Mouse (Mus musculus): ENCODE results near the gene Topaz1. TPM values are rescaled to one million over a fixed set of nuclear protein-coding genes. Genes with fewer than 3 reads are reported as not detected.
"Not testable (repeated sequence)": the region's sequence is repeated elsewhere in the genome, so short reads cannot be mapped to it uniquely, and the experiment has no call there.

Gene Topaz1
- polyA plus RNA-seq, 1 experiment, result not detected

GRCm38 (mm10) chr9:122846156-122846555 is 99.0 kb downstream of the Topaz1 start:
- TF ChIP-seq CTCF (IDR thresholded peaks at IDR 0.05; ENCODE audit: insufficient read depth, low read depth, low read length) (no peak), POLR2A (IDR thresholded peaks at IDR 0.05; ENCODE audit: insufficient read depth, low read depth, low read length) (no peak)
- H3K4me1 ChIP-seq (ENCODE audit: control insufficient read depth, insufficient read depth, low read length), result no peaks in the 10 kb centered on the region
- no peak overlapping the region for H3K4me3 ChIP-seq (ENCODE audit: insufficient read depth, low read depth, low read length)
- no peak overlapping the region for H3K27ac ChIP-seq (ENCODE audit: insufficient read depth, low read depth, low read length)

DNA sequence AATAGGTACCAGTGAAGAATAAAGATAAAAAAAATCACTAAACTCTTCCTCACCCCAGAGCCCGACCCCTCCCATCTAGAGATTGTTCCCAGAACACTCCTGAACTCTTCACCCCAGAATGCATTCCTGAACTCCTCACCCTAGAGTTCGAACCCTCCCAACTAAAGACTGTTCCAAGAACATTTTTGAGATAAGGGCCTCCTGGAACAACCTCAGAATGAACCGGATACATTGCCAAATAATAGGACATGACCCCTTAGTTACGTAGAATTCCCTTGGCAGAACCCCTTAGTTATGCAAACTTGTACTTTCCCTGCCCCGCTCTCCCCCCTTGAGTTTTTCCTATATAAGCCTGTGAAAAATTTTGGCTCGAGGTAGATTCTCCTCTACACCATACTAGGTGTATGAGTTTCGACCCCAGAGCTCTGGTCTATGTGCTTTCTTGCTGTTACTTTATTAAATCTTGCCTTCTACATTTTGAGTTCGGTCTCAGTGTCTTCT is 100.7 kb downstream of the Topaz1 start:
- H3K4me3 ChIP-seq (ENCODE audit: insufficient read depth, low read depth, low read length), result not testable (repeated sequence)
- WGBS, result 96% methylated on average over 8 of the region's 8 CpGs

More for the DNA sequence above, 100.7 kb downstream of the Topaz1 start:
- not testable (repeated sequence) for H3K4me1 ChIP-seq (ENCODE audit: control insufficient read depth, insufficient read depth, low read length); H3K27ac ChIP-seq (ENCODE audit: insufficient read depth, low read depth, low read length)

Other genes starting within 250 kb of the Topaz1 start
- gene Tcaim, start 58.2 kb downstream of the Topaz1 start, polyA plus RNA-seq (2012; ENCODE audit: insufficient read depth, insufficient read length, low replicate concordance, missing spikeins), result not detected in 2 replicates
- not detected in 2 replicates for gene Gm35549, start 96.7 kb downstream of the Topaz1 start, polyA plus RNA-seq (2012; ENCODE audit: insufficient read depth, insufficient read length, low replicate concordance, missing spikeins)
- gene Zfp445, start 118.7 kb downstream of the Topaz1 start, polyA plus RNA-seq (2012; ENCODE audit: insufficient read depth, insufficient read length, low replicate concordance, missing spikeins), result 65.3 and 733 TPM in 2 replicates
- not detected in 2 replicates for gene Zkscan7, start 138.3 kb downstream of the Topaz1 start, polyA plus RNA-seq (2012; ENCODE audit: insufficient read depth, insufficient read length, low replicate concordance, missing spikeins)
- not detected in 2 replicates for gene Zfp105, start 175.7 kb downstream of the Topaz1 start, polyA plus RNA-seq (2012; ENCODE audit: insufficient read depth, insufficient read length, low replicate concordance, missing spikeins)
- gene 1110059G10Rik, start 203.7 kb downstream of the Topaz1 start, polyA plus RNA-seq (2012; ENCODE audit: insufficient read depth, insufficient read length, low replicate concordance, missing spikeins), result not detected in 2 replicates
- not detected in 2 replicates for gene Kif15, start 203.7 kb downstream of the Topaz1 start, polyA plus RNA-seq (2012; ENCODE audit: insufficient read depth, insufficient read length, low replicate concordance, missing spikeins)